Mouse (Mus musculus) testis, adult 2 months (tissue): ENCODE measurements at regions not wholly inside any gene's neighbourhood (a gene's known extent, or its start where the extent isn't known, plus 50 kb on each side); places are given as distances from the start of the nearest gene placed in this dataset.

Experiments
- CTCF ChIP-seq: fragments of 200-500 bp; IDR thresholded peaks from 2 replicates; pipeline ENCODE4 v1.5.1; 2012; ENCODE audit warnings: low read depth, mild to moderate bottlenecking, inconsistent platforms, low read length, moderate library complexity; ENCODE audit not compliant: control insufficient read depth, insufficient read depth, insufficient replicate concordance
- POLR2A ChIP-seq: fragments of 200-500 bp; IDR thresholded peaks from 2 replicates; pipeline ENCODE4 v1.6.1; 2012; ENCODE audit warnings: low read depth, mild to moderate bottlenecking, inconsistent platforms, low read length, moderate library complexity; ENCODE audit not compliant: control insufficient read depth

DNA sequence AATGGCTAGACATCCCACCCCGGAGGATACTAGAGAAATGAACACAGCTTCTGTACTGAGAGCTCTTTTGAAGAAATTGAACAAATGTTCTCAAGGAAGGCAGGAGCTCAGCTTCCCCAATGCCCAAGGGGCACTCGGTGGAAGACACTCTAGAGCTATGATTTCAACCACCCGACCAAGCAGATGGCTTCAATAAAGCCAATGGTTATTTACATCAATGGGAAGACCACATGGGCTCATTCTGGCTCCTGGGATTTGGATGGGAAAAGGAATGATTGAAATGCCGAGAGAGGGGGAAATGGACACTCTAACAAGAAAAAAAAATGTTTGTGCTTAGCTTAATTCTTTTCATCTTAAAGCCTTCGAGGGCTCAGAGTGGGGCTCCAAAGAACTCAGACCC lies 249.3 kb upstream of the Auts2 start:
- TF ChIP-seq CTCF (no peak), POLR2A (no peak)
